Mouse (Mus musculus): ENCODE results near the gene Plac8.

The Plac8 gene

DNA sequence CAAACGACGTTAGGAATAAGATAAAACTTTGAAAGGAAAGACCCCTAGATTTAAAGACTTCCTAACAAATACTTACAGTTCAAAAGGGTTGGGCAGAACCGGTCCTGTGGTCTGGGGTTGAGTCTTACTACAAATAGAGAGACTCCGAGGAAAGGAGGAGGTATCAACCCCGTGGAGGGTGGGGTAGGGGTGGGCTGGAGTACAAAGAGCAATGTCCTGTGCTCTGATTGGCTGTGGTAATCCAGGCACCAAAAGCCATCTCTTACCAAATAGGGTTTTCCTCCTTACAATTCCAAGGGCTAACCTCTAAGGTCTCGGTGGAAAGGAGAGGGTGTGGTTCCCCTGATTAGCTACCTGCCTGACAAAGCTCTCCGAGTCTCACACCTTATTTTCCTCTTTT, at the start of gene Plac8:
TSS of gene Plac8 (minus strand) at position 177 of the 400 bp plus-strand sequence.
- no peak for DNase-seq (ENCODE audit: low read depth, low spot score)

DNA sequence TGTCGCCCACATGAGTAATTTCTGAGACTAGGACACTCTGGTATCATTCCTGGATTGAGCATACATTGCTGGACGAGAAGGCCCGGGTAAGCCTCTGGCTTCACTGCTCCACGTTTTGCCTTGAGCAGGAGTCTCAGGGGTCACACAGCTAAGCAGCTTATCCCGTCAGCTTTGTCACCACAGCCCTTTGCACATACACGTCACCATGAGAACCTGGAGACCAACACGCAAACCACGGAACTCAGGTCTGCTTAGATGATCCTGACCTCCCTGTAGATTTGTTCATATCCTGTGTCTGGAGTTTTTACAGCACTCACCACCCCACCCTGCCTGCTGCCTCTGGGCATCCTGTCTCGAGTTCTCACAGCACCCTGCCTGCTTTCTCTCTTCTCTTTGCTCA, 48.9 kb upstream of the Plac8 start:
- no peak for DNase-seq (ENCODE audit: low read depth, low spot score)

DNA sequence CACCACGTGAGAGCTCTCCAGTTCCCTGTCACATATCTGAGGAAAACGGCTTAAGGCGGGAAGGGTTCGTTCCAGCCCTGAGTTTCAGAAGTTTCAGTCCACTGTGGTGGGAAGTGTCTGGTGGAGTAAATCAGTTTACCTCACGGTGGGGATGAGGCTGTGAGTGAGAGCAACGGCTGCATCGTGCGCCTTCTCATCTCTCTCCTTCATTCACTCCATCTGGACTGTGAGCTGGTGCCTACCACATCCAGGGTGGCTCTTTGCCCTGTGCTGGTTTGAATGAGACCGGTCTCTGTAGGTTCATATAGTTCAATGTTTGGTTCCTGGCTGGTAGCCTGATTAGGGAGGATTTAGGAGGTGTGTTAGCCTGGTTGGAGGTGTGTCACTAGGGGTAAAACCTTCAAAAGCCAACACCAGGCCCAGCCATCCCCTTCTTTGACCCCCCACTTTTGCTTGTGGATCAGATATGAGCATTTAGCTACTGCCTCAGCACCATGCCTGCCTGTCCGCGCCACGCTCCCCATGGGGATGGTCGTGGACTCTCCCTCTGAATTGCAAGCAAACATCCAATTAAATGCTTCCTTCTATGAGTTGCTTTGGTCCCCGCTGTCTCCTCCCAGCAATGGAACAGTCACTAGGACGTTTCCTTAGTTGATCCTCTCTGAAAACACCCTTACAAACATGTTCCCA, 47.7 kb upstream of the Plac8 start:
- DNase-seq (ENCODE audit: low read depth, low spot score): no peak

DNA sequence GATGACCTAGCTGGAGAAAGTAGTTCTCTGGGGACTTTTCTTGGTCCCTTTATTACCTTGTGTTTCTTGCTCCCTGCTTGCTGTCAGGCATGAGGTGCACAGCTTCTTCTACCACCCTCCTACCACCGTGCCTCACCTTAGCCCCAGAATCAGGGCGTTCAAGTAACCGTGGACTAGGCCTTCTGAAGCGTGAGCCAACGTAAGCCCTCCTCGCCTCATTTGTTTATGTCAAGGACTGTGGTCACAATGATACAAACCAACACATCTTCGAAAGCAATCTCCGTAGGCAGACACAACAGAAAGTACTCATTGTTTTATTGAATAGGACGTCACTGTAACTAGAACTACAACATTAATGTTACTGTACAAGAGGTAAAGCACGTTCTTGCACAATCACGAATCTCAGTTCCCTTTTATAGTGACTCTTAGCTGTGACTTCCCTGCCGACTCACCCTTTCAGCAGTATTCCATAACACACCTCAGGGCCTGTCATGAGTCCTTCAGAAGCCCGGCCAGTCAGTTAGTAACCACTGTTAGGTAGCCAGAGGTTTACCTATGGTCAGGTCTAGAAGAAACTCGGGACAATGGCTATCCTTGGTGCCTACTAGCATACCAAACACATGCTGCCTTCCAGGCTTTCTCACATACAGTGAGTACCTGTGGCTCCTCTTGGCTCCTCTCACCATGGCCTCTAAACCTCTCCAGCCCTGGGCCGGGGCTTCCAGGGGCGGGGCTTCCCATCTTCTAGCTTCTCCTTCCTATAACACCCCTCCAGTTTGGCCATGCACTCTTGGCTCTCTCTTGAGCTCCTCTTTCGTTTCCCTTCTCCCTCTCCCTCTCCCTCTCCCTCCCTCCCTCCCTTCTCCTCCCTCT, 42.1 kb upstream of the Plac8 start:
- no peak for DNase-seq (ENCODE audit: low read depth, low spot score)

DNA sequence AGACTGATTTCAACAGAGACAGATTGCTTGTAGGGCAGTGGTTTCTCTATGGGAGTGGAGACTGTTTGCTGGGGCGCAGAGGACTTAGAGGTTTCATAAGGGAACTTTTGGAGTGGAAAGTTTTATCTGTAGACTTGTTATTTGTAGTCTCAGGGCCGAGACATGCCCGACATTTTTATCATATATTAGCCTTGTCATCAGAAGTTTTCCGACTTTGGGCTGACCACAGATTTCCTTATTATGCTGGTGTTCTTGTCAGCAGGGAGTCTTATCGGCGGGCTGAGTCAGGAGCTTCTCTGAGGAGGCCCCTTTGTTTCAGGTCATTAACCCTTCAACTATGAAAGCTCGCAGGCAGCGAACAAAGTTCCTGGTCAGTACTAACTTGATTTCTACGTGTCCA, 35.8 kb upstream of the Plac8 start:
- no peak for DNase-seq (ENCODE audit: low read depth, low spot score)

DNA sequence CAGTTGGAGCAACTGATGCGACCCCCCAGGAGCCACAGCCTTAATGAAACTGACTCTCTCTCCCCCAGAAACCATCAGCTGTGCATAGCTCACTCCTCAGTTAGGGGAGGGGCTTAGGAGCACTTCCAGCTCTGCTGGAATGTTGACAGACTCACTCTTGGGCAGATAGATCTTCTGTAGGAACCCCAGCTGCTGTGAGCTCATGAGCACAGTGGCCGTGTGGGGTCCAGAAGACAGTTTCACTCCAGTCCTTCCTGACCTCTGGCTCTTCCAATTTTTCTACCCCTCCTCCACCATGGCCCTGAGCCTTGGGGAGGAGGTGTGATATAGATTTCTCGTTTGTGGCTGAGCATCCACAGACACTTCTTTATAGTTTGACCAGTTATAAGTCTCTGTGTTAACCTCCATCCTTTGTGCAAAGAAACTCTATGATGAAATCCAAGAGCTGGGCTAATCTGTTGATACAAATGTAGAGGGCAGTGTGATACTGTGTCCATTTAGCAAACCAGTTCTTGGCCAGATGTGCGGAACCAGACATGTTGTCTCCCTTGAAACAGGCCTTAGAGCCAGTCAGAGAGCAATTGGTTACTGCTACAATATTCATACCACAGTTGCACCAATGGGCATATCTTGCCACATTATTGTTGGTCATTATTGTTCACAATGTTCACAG, 35.2 kb upstream of the Plac8 start:
- no peak for DNase-seq (ENCODE audit: low read depth, low spot score)

DNA sequence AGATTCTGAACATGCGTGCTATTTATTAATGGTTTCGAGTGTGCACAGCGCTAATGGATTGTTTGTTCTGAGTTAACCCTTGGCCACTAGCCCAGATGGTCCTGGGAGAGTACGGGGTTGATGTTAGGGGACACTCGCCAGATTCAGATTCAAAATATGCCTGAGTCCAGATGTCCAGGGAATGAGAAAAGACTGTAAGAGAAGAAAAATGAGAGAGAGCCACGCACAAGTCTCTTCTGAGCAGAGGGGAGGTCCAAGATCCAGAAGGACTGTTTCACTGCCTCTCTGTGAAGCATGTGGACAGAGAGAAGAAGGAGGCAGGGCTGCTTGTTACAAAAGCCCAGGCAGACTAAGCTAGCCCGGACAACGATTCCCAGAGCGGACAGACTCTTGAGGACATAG, 33.8 kb upstream of the Plac8 start:
- no peak for DNase-seq (ENCODE audit: low read depth, low spot score)

DNA sequence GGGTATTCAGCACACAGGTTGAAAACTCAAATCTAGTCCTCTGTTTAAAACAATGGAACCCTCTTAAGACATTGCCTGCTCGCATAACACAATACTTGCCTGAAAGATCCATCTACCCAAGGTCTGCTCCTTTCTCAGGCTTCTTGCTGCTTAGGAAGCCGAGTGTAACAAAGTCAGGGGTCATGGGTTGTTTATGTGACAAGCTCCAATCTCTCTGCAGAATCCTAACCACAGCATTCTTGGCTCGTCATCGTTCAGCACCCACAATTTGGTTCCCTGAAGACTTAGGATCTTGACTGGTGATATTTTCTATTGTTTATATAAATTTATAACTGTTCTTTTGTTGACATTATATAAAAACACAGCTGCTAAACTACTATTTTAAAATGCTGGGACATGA, 32.0 kb upstream of the Plac8 start:
- no peak for DNase-seq (ENCODE audit: low read depth, low spot score)

DNA sequence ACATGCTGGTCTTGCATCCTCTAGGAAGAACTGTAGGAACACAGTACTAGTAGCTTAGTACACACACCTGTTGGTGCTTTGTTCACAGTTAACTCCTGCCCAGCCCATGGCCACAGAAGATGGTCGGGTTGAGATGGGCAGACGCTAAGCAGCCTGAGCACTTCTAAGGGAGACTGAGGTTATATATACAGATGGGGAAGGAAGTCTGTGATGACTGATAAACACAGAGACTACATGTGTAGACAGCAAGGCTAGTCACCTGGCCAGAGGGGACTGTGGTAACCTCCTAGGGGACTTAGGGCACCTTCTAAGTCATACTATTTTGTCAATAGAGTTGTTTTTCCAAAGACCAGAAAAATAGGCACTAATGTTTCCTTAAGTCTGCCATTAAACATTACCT, 29.8 kb upstream of the Plac8 start:
- no peak for DNase-seq (ENCODE audit: low read depth, low spot score)

DNA sequence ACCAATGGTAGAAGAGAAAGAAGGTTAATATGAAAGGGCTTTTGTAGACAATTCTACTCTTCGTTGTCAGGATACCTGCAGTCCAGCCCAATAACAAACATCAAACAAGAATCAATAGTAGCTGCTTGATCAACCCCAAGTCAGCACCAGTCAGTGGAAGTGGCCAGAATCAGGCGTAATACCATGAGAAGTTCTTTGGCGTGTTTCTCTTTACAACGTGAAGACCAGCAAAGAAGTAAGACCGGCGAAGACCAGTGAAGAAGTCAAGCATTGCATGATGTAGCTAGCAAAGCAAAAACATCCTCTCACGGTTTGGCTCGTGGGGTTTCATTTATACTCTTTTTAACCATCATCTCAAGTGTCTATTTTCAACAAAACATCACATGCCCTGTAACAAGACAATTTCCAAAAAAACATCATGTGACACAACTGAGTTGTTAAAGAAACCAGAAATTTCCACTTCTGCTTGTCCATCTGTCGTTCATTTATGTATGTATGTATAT, 27.0 kb upstream of the Plac8 start:
- DNase-seq (ENCODE audit: low read depth, low spot score): no peak

DNA sequence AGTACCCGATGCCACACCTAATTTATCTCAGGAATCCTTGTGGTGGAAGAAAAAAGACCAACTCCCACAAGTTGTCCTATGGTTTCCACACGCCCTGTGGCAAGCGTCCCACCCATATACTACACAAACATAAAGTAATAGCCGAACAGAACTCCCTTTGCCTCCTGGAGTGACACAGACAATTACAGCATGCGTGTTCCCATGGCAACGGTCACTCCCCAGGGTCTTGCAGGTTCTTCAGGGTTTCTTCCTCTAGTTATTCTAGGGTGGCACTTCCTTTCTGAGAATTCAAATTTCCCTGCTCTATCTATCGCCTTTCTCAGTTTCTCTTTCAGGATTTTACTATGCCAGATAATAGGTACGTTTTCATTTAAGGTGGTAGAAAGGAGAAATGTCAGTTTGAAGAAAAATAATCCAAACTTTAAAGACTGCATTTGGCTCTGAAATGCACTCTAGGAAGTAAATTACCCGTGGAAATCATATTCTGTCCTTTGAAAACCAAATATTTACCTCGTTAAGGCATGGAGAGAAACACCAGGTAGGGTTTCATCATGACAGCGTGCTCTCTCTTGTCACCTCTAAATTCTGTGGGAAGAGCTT, 25.9 kb upstream of the Plac8 start:
- no peak for DNase-seq (ENCODE audit: low read depth, low spot score)

DNA sequence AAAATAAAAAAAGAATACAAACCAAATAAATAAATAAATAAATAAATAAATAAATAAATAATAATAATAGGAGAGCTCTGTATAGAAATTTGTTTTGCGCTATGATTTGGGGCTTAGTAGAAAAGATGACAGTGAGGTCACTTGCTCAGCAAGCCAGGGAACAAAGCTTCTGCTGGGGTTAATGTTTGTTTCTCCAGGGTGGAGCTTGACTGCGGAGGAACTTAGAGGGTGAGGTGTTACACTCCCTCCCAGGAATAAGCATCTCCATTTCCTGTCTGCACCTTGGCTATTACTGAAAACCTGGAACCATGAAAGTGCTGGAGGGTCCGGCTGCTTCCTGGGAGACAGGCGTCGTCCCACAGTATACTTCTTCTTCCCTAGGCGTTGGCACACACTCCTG, 24.0 kb upstream of the Plac8 start:
- DNase-seq (ENCODE audit: low read depth, low spot score): no peak

DNA sequence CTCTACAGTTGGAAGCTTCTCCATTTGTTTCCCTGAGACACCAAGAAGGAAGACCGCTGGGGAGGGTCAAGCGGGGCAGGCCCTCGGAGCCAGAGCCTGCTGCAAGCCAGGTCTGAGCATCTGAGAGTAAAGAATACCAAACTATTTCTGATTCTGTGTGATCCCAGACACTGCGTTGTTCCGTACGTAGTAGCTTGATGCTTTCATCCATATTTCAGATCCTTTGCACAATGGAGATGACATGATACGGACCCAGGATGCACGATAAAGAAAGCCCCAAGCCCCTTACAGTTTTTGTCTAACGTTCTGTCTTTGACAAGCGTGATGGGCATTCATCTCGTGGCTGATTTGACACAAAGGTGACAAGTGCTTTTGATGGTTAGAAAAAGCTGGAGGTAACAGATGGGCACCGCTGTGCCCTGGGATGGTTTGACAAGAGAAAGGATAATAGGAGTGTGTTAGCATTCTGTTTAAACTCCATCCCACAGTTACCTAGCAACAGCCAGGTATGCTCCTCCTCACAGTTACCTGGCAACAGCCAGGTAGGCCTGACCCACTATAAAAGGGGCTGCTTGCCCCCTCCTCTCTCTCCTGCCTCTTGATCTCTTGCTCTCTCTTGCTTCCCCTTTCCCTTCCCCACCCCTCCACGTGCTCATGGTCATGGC, 22.9 kb upstream of the Plac8 start:
- no peak for DNase-seq (ENCODE audit: low read depth, low spot score)

DNA sequence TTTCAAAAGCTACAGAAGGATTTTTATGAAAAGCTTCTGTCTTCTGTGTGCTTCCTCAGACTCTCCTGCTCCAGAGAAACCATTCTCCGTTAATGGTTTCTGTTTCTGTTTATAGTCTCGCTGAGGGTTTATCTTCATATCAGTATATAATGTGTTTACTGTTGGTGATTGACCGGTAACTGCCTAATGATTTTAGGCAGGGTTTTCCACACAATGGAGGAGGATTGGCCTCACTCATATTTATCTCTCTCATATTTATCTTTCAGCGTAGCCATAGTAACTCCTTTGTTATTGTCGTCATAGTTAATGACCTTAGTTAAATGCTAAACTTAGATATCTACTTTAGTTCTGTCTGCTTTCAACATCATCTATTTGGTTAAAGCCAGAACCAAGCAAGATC, 18.5 kb upstream of the Plac8 start:
- no peak for DNase-seq (ENCODE audit: low read depth, low spot score)

DNA sequence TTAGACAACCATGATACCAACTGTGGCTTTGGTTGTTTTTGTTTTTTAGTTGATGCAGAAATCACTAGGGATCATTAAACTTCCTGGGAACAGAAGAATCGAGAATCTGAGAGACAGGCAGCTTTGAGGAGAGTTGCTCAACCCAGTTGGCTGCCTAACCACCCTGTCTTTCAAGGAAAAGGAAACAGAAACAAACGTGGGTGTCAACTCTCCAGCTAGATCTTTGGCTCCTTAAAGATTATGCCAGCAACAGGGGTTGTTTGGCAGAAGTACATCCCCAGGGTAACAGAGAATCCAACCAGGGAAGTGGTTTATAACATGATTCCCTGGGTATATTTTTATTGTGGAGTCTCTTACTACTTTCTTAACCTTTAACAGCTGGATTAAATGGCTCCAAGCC, 15.6 kb upstream of the Plac8 start:
- no peak for DNase-seq (ENCODE audit: low read depth, low spot score)

DNA sequence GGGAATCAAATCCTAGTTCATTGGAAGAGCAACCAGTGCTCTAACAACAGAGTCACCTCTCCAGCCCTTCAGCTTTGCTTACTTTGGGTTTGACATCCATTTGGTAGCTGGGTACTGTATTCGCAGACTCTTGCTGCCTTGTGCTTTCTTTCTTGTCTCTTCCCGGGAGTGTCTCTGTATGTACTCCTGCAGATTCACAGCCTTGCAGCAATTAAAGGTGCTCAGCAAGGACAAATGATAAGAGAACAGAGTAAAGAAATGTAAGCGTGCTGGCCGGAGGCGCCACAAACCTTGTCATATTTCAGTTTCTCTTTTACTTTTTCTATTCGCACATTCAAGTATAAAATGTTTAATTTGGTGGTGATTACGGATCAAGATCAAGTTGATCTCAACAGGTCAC, 15.1 kb upstream of the Plac8 start:
- DNase-seq (ENCODE audit: low read depth, low spot score): no peak

DNA sequence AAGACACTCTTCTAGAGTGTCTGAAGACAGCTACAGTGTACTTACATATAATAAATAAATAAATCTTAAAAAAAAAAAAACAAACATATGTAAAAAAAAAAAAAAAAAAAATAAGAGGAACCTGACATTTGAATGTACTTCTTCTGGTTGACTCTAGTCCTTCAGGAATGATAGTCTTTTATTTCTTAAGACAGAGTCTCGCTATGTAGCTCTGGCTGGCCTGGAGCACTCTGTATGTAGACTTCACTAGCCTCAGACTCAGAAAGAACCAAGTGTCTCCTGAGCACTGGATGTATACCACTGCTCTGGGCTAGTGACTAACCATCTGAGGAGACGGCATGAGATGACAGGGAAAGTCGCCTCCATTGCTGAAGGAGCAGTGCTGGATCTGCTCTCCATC, 13.6 kb upstream of the Plac8 start:
- DNase-seq (ENCODE audit: low read depth, low spot score): no peak

DNA sequence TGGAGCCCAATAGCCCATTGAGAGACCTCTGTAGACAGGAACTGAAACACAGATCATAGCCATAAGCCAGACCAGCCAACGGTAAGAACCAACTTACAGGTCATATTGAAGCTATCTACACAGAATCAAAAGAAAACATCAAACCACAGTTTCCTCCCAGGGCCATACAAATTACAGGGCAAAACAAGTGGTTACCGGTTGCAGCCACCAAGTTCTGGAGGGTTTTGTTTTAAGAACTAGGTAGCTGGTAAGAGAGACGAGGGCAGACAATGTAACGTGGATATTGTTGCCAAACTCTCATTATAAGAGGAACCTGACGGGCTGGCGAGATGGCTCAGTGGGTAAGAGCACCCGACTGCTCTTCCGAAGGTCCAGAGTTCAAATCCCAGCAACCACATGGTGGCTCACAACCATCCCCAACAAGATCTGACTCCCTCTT, 13.2 kb upstream of the Plac8 start:
- no peak for DNase-seq (ENCODE audit: low read depth, low spot score)

DNA sequence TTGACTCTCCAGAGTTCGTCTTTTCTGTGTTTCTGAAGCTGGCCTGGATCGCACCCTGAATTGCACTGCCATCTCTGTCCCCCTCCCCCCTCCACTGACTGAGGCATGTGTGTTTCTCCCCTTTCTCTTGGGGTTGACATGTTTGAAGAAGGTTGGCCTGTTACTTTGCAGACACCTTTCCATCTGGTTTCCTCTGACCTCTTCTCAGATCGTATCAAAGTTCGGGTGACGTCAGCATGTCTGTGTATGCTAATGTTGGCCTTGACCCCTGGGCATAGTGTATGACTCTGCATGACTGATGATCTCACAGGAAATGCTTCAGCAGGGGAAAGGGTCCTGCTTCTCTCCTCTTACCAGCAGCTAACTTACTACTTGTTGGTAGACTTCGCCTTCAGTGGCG, 11.0 kb upstream of the Plac8 start:
- DNase-seq (ENCODE audit: low read depth, low spot score): no peak

DNA sequence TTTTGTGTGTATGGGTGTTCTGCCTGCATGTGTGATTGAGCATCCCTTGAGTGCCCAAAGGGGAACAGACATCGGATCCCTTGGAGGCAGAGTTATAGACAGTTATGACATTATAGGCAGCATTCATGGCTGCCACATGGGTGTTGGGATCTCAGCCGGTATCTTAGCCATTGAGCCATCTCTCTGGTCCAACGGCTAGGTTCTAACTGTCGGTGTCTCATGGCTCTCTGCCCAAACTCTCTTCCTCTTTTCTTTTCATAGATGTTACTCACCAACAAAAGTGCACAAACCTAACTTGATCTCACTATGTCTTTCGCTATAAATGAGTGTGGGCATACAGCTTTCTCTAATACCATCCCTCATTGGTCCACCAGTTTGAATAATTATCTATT, 10.4 kb upstream of the Plac8 start:
- DNase-seq (ENCODE audit: low read depth, low spot score): no peak

DNA sequence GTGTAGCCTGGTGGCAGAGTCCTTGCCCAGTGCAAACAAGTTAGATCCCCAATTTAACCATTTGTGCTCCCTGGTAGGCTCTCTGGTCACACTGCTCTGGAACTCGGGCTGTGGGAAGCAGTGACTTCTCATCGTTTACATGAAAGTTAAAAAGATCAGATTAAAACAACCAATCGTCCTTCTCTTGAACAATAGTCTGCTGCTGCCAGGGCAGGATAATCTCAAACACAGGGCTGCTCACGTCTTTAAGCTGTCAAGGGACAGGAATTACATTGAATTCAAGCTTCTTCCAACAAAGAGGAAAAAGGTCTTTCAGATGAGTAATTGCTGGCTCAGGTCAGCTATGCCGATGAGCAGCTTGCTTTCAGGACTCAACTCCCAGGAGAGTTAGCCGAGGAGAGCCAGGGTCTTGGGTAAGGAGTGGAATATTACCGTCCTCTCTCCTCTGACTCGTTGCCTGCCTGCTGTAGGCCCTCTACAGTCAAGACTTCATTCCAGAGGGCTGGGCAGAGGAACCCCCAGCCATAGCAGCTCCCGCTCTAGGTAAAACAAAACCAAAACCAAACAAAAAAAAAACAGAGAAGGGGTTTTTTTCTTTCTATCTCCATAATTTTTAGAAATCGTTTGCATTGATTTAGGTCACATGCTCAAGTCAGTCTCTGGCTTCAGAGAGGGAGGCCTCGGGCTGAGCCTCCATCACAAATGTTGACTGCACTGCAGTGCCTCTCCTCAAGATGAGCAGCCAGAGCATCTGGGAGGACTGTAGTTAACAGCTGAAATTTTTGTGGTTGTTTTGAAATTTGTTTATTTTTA, 9.8 kb upstream of the Plac8 start:
- no peak for DNase-seq (ENCODE audit: low read depth, low spot score)

Data from c-Kit-negative CD71-positive TER-119-positive erythroid progenitor cells, embryonic 14.5 days (primary cell).